Mouse (Mus musculus): ENCODE data around the gene Nog. TPM values are rescaled to one million over a fixed set of nuclear protein-coding genes. Genes with fewer than 3 reads are reported as not detected.

The Nog gene
- total RNA-seq (2012; rRNA removed) (not detected in 2 replicates), total RNA-seq (2014; rRNA removed) (not detected in 2 replicates), polyA plus RNA-seq (2012; ENCODE audit: insufficient read length, low read depth) (not detected in 2 replicates)

- Histone ChIP-seq H3K9ac (ENCODE audit: insufficient read depth, low read depth) (no peak within 1 kb of the TSS), H3K27ac (ENCODE audit: insufficient read depth, low read depth) (no peak within 1 kb of the TSS), H3K4me3 (replicated peaks in 1 of 3; ENCODE audit: low read depth in 2 of 3, low read length in 2 of 3, poor library complexity in 1 of 3) (no peak within 1 kb of the TSS), H3K79me2 (replicated peaks; ENCODE audit: control insufficient read depth, extremely low read depth, insufficient read depth, poor library complexity, severe bottlenecking) (no peaks in the 10 kb centered on the region), H3K27me3 (replicated peaks) (no peaks in the 10 kb centered on the region), H3K9me3 (replicated peaks; ENCODE audit: low read length) (peaks cover 17% of the 10 kb centered on the region), H3K4me1 (ENCODE audit: control insufficient read depth in 1 of 2, insufficient read depth in 2 of 2) (no peaks in the 10 kb centered on the region), H3K36me3 (replicated peaks in 1 of 2; ENCODE audit: control insufficient read depth in 1 of 2, insufficient read depth in 1 of 2, low read length in 1 of 2) (no peaks in the 10 kb centered on the region), H3K4me2 (ENCODE audit: insufficient read depth, low read depth, poor library complexity, severe bottlenecking) (no peak within 1 kb of the TSS)
- in situ Hi-C loops (cut with MboI; ENCODE audit: low pct_ligation_motif_present, low pct_unique_long_range_greater_than_20kb, low sequenced_read_pairs): loop anchor here (5.0 to 10.0 kb wide), 3 partner anchors 140 to 307 kb away; partner anchors contain the start of gene Trim25
- DNase-seq (ENCODE audit: extremely low read depth): no peak
- dilution Hi-C loops (cut with MboI; ENCODE audit: extremely low pct_ligation_motif_present, extremely low pct_unique_long_range_greater_than_20kb, low sequenced_read_pairs): no loop called here
- TF ChIP-seq ELF1 (IDR thresholded peaks at IDR 0.05; ENCODE audit: low read depth, low read length) (no peak), GABPA (IDR thresholded peaks at IDR 0.05; ENCODE audit: insufficient replicate concordance, low read depth, low read length) (no peak), PAX5 (IDR thresholded peaks at IDR 0.05; ENCODE audit: low read length) (no peak), NRF1 (IDR thresholded peaks at IDR 0.05; ENCODE audit: low read depth, low read length) (no peak), HCFC1 (IDR thresholded peaks at IDR 0.05; ENCODE audit: low read depth, low read length) (no peak)
Observed at GRCm38 (mm10) chr11:89302056-89302815, at the start of gene Nog. Gene Nog (minus strand): TSS chr11:89302332.

- no peak overlapping the region for H3K4me3 ChIP-seq (replicated peaks in 1 of 3; ENCODE audit: low read depth in 2 of 3, low read length in 2 of 3, poor library complexity in 1 of 3)
Observed at GRCm38 (mm10) chr11:89340238-89340637, 38.1 kb upstream of the Nog start.

GRCm38 (mm10) chr11:89339783-89340182 is 37.7 kb upstream of the Nog start:
- H3K4me3 ChIP-seq (replicated peaks in 1 of 3; ENCODE audit: low read depth in 2 of 3, low read length in 2 of 3, poor library complexity in 1 of 3): no peak overlapping the region
- peaks cover 0 to 11% of the 10 kb centered on the region in 2 experiments; a peak in 1 of 4 replicates for H3K4me1 ChIP-seq (ENCODE audit: control insufficient read depth in 1 of 2, insufficient read depth in 2 of 2)
- no peaks in the 10 kb centered on the region for H3K79me2 ChIP-seq (replicated peaks; ENCODE audit: control insufficient read depth, extremely low read depth, insufficient read depth, poor library complexity, severe bottlenecking)
- no peaks in the 10 kb centered on the region for H3K27me3 ChIP-seq (replicated peaks)
- in situ Hi-C loops (cut with MboI; ENCODE audit: low pct_ligation_motif_present, low pct_unique_long_range_greater_than_20kb, low sequenced_read_pairs) (no loop called here), dilution Hi-C loops (cut with MboI; ENCODE audit: extremely low pct_ligation_motif_present, extremely low pct_unique_long_range_greater_than_20kb, low sequenced_read_pairs) (no loop called here)
- H3K36me3 ChIP-seq (replicated peaks in 1 of 2; ENCODE audit: control insufficient read depth in 1 of 2, insufficient read depth in 1 of 2, low read length in 1 of 2): no peaks in the 10 kb centered on the region
- H3K9me3 ChIP-seq (replicated peaks; ENCODE audit: low read length): no peaks in the 10 kb centered on the region
- H3K27ac ChIP-seq (ENCODE audit: insufficient read depth, low read depth): no peak overlapping the region
- no peak overlapping the region for H3K9ac ChIP-seq (ENCODE audit: insufficient read depth, low read depth)
- no peak for DNase-seq (ENCODE audit: extremely low read depth)
- TF ChIP-seq SIN3A (IDR thresholded peaks at IDR 0.05; ENCODE audit: low read length) (no peak), ZMIZ1 (IDR thresholded peaks at IDR 0.05; ENCODE audit: low read depth, low read length) (no peak), IRF4 (IDR thresholded peaks at IDR 0.05; ENCODE audit: low read depth, low read length) (no peak), RCOR1 (conservative IDR thresholded peaks at IDR 0.05; ENCODE audit: low read depth, low read length) (no peak), PAX5 (IDR thresholded peaks at IDR 0.05; ENCODE audit: low read length) (no peak), POLR2A (IDR thresholded peaks at IDR 0.05; ENCODE audit: low read depth, low read length) (no peak), POLR2AphosphoS2 (IDR thresholded peaks at IDR 0.05; ENCODE audit: low read depth, low read length) (no peak), MXI1 (IDR thresholded peaks at IDR 0.05; ENCODE audit: low read depth, low read length) (no peak), TBP (conservative IDR thresholded peaks at IDR 0.05; ENCODE audit: low read depth, low read length) (no peak), USF2 (conservative IDR thresholded peaks at IDR 0.05; ENCODE audit: low read depth, low read length) (no peak), ZNF384 (IDR thresholded peaks at IDR 0.05; ENCODE audit: low read depth, low read length) (no peak), RAD21 (IDR thresholded peaks at IDR 0.05; ENCODE audit: low read depth, low read length) (no peak), CHD2 (IDR thresholded peaks at IDR 0.05; ENCODE audit: low read length) (no peak), ZKSCAN1 (IDR thresholded peaks at IDR 0.05; ENCODE audit: borderline replicate concordance, low read depth, low read length) (no peak)
- no peak overlapping the region for H3K4me2 ChIP-seq (ENCODE audit: insufficient read depth, low read depth, poor library complexity, severe bottlenecking)

More at GRCm38 (mm10) chr11:89340238-89340637, 38.1 kb upstream of the Nog start:
- no peak for TF ChIP-seq USF2 (conservative IDR thresholded peaks at IDR 0.05; ENCODE audit: low read depth, low read length)
- TF ChIP-seq TCF12 (IDR thresholded peaks at IDR 0.05; ENCODE audit: low read depth, low read length): no peak
- no peak for TF ChIP-seq MYC (IDR thresholded peaks at IDR 0.05; ENCODE audit: low read depth, low read length)
- no peak for TF ChIP-seq POLR2A (IDR thresholded peaks at IDR 0.05; ENCODE audit: low read depth, low read length)
- TF ChIP-seq UBTF (IDR thresholded peaks at IDR 0.05; ENCODE audit: low read depth, low read length): no peak
- no peak for TF ChIP-seq MXI1 (IDR thresholded peaks at IDR 0.05; ENCODE audit: low read depth, low read length)
- no peak for TF ChIP-seq SIN3A (IDR thresholded peaks at IDR 0.05; ENCODE audit: low read length)
- TF ChIP-seq MAX (IDR thresholded peaks at IDR 0.05; ENCODE audit: low read length): no peak
- no peak for TF ChIP-seq ZC3H11A (IDR thresholded peaks at IDR 0.05; ENCODE audit: low read depth, low read length)
- Histone ChIP-seq H3K36me3 (replicated peaks in 1 of 2; ENCODE audit: control insufficient read depth in 1 of 2, insufficient read depth in 1 of 2, low read length in 1 of 2) (no peaks in the 10 kb centered on the region), H3K4me1 (ENCODE audit: control insufficient read depth in 1 of 2, insufficient read depth in 2 of 2) (peaks cover 0 to 16% of the 10 kb centered on the region in 2 experiments; a peak in 2 of 4 replicates), H3K9ac (ENCODE audit: insufficient read depth, low read depth) (no peak overlapping the region), H3K9me3 (replicated peaks; ENCODE audit: low read length) (no peaks in the 10 kb centered on the region), H3K4me2 (ENCODE audit: insufficient read depth, low read depth, poor library complexity, severe bottlenecking) (no peak overlapping the region), H3K27ac (ENCODE audit: insufficient read depth, low read depth) (no peak overlapping the region), H3K27me3 (replicated peaks) (no peaks in the 10 kb centered on the region), H3K79me2 (replicated peaks; ENCODE audit: control insufficient read depth, extremely low read depth, insufficient read depth, poor library complexity, severe bottlenecking) (no peaks in the 10 kb centered on the region)
- no peak for DNase-seq (ENCODE audit: extremely low read depth)
- in situ Hi-C loops (cut with MboI; ENCODE audit: low pct_ligation_motif_present, low pct_unique_long_range_greater_than_20kb, low sequenced_read_pairs): no loop called here
- dilution Hi-C loops (cut with MboI; ENCODE audit: extremely low pct_ligation_motif_present, extremely low pct_unique_long_range_greater_than_20kb, low sequenced_read_pairs): no loop called here
